Mouse (Mus musculus) adrenal gland, postnatal 25 days (tissue): ENCODE measurements around the gene Desi2. TPM values are rescaled to one million over a fixed set of nuclear protein-coding genes. Genes with fewer than 3 reads are reported as not detected.
"Not testable (repeated sequence)": the region's sequence is repeated elsewhere in the genome, so short reads cannot be mapped to it uniquely, and the experiment has no call there.

Experiments
- DNase-seq: peaks from one replicate; pipeline ENCODE4 v3.0.0; 2021; ENCODE audit warnings: mixed read lengths
- total RNA-seq: library from RNA; stranded (reverse); gene quantifications from 2 replicates; pipeline ENCODE4 v1.2.3, GENCODE M21; 2021

The Desi2 gene
- total RNA-seq, 1 experiment from 2014 or later, result 24.3 TPM

- no peak for DNase-seq
Observed at GRCm38 (mm10) chr1:178258821-178259220, 71.6 kb downstream of the Desi2 start.

GRCm38 (mm10) chr1:178265381-178265780 lies 78.2 kb downstream of the Desi2 start:
- DNase-seq, result not testable (repeated sequence)

- no peak for DNase-seq
Observed at GRCm38 (mm10) chr1:178270635-178271034, 83.4 kb downstream of the Desi2 start.

- no peak for DNase-seq
Observed at GRCm38 (mm10) chr1:178275174-178275730, 88.0 kb downstream of the Desi2 start.

GRCm38 (mm10) chr1:178275738-178276053 lies 88.5 kb downstream of the Desi2 start:
- DNase-seq, result no peak

- peak; percentile 75 for DNase-seq
Observed at GRCm38 (mm10) chr1:178276054-178276911, 89.1 kb downstream of the Desi2 start.

GRCm38 (mm10) chr1:178283314-178283713 lies 96.1 kb downstream of the Desi2 start:
- not testable (repeated sequence) for DNase-seq

- DNase-seq, result no peak
Observed at GRCm38 (mm10) chr1:178283946-178284720, 96.9 kb downstream of the Desi2 start.

- DNase-seq, result no peak
Observed at GRCm38 (mm10) chr1:178287601-178288176, 100.5 kb downstream of the Desi2 start.

- no peak for DNase-seq
Observed at GRCm38 (mm10) chr1:178291716-178292115, 104.5 kb downstream of the Desi2 start.

GRCm38 (mm10) chr1:178294051-178294450 lies 106.8 kb downstream of the Desi2 start:
- DNase-seq, result no peak

- not testable (repeated sequence) for DNase-seq
Observed at GRCm38 (mm10) chr1:178301261-178301660, 114.0 kb downstream of the Desi2 start.

- DNase-seq, result peak; percentile 80
Observed at GRCm38 (mm10) chr1:178303425-178303824, 116.2 kb downstream of the Desi2 start.

Other genes with a start within 250 kb of the Desi2 start
- gene Catspere2, start 204.0 kb upstream of the Desi2 start, total RNA-seq, result 2.2 and 2.4 TPM in 2 replicates
- 115 and 123 TPM in 2 replicates for gene Cox20, start 131.7 kb downstream of the Desi2 start, total RNA-seq
- gene Hnrnpu, start 150.4 kb downstream of the Desi2 start, total RNA-seq, result 446 and 468 TPM in 2 replicates
- 2.3 and 4.5 TPM in 2 replicates for gene Efcab2, start 218.7 kb downstream of the Desi2 start, total RNA-seq